Comparison of ENCODE assay signal across 20 mouse cellular contexts in the genomic region with DNA sequence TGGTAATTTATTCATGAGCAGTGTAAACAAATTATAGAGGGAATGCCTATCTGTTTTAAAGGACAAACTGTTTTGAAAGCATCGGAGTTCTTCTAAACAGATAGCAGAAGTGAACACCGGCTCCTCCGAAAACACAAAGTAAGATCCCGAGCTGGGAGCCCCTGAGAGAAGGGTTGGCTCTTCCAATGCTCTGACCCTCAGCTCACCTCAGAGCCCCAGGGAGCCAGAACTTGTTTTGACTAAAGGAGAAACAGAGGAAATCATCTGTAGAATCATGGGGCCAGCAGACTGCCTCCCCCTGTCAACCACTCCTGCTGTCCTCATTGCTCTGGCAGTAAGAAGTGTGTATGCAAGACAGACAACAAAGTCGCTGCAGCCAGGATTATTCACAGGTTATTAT. TPM values are rescaled to one million over a fixed set of nuclear protein-coding genes. Genes with fewer than 3 reads are reported as not detected.
DNase-seq lines count a peak whose midpoint lies in the region; ATAC-seq and TF ChIP-seq lines count a peak whose summit lies in the region.
"Had no signal": no experiment of that assay in that cellular context is flagged by ENCODE, and none has a peak within 500 bp of the region (broad histone marks: within the 10 kb centered on the region; RNA-seq: fewer than 3 reads in every experiment).

No protein-coding gene starts in this region.

- DNase-seq in heart, adult 11 months: peak; percentile 79
- no peak for DNase-seq in heart, postnatal 10 days
- peak; percentile 24 for DNase-seq in kidney, postnatal 0 days (ENCODE audit: low spot score)
- DNase-seq in kidney, adult 18-20 months: no peak
- DNase-seq in retina, embryonic 14.5 days (ENCODE audit: low spot score): peak; percentile 17
- DNase-seq in retina, postnatal 1 day: no peak
- DNase-seq in spleen, postnatal 10 days (ENCODE audit: low spot score in 2 of 2): no peak
- DNase-seq: adrenal gland, postnatal 14 days; cerebellum, adult 11-12 months; cerebellum, adult 9-10 months; cerebellum, postnatal 25 days; gastrocnemius, postnatal 36 days; heart, adult 18-20 months; heart, postnatal 14 days had no signal

- H3K4me3 ChIP-seq in kidney, postnatal 0 days (replicated peaks; ENCODE audit: low read depth, low read length): no peak overlapping the region
- H3K4me3 ChIP-seq: embryonic facial prominence, embryonic 12.5 days; forebrain, embryonic 15.5 days; heart, embryonic 10.5 days; hindbrain, embryonic 13.5 days had no signal

- no peak overlapping the region for H3K4me2 ChIP-seq in kidney, postnatal 0 days (ENCODE audit: low read length)
- H3K4me2 ChIP-seq: embryonic facial prominence, embryonic 12.5 days; forebrain, embryonic 15.5 days; hindbrain, embryonic 13.5 days had no signal

- H3K36me3 ChIP-seq in kidney, postnatal 0 days (ENCODE audit: insufficient read depth, low read length): no peaks in the 10 kb centered on the region
- H3K36me3 ChIP-seq: embryonic facial prominence, embryonic 12.5 days; forebrain, embryonic 15.5 days; heart, embryonic 10.5 days; hindbrain, embryonic 13.5 days had no signal

- TF ChIP-seq CTCF in kidney, postnatal 0 days (IDR thresholded peaks at IDR 0.05; ENCODE audit: low read depth): no peak

- intact Hi-C loops in heart, postnatal 10 days (cut with DNase I): loop anchor here (5.0 to 10.0 kb wide), 2 partner anchors 53 to 241 kb away; no protein-coding TSS in a partner anchor

- peak overlapping the region; percentile 57; the same call in 1 of the 2 replicates for H3K27ac ChIP-seq in kidney, postnatal 0 days
- H3K27ac ChIP-seq: embryonic facial prominence, embryonic 12.5 days; forebrain, embryonic 15.5 days; heart, embryonic 10.5 days; hindbrain, embryonic 13.5 days had no signal

- 42% methylated on average over 5 of the region's 5 CpGs for WGBS in kidney, postnatal 0 days

- ATAC-seq in kidney, postnatal 0 days (replicated peaks; ENCODE audit: low FRiP score, low read depth): no peak
- ATAC-seq: activated CD4-positive, CD25-positive, alpha-beta regulatory T cell, adult 4 months; forebrain, embryonic 15.5 days had no signal

- no peak overlapping the region for H3K9ac ChIP-seq in kidney, postnatal 0 days (ENCODE audit: low read depth, low read length)
- H3K9ac ChIP-seq: embryonic facial prominence, embryonic 12.5 days; forebrain, embryonic 15.5 days; hindbrain, embryonic 13.5 days had no signal

- no peaks in the 10 kb centered on the region for H3K9me3 ChIP-seq in kidney, postnatal 0 days (replicated peaks; ENCODE audit: low read length)
- H3K9me3 ChIP-seq: embryonic facial prominence, embryonic 12.5 days; forebrain, embryonic 15.5 days; heart, embryonic 10.5 days; hindbrain, embryonic 13.5 days had no signal

- H3K27me3 ChIP-seq in kidney, postnatal 0 days (ENCODE audit: insufficient read depth, low read length): no peaks in the 10 kb centered on the region
- H3K27me3 ChIP-seq: embryonic facial prominence, embryonic 12.5 days; forebrain, embryonic 15.5 days; hindbrain, embryonic 13.5 days had no signal

- no peaks in the 10 kb centered on the region for H3K4me1 ChIP-seq in kidney, postnatal 0 days (replicated peaks; ENCODE audit: insufficient read depth, low read length)

RNA-seq across cellular contexts. Expression of a gene that starts 31.0 kb away (rescaled TPM):
- 1 to 10 TPM in 1 of 2 experiments, under 1 TPM in 1; 0.96 to 1.4 TPM for total RNA-seq in heart, postnatal 10 days (2021)
- polyA plus RNA-seq in kidney, postnatal 0 days (2015; fragmentation: Nextera tagmentation; extraction: Ambion mirVana): 2.3 and 2.6 TPM in 2 replicates
- total RNA-seq: MEL had no signal

RNA-seq across cellular contexts. Expression of a gene that starts 31.1 kb away (rescaled TPM):
- total RNA-seq in heart, postnatal 10 days (2021): 1 to 10 TPM; 5.0 to 5.7 TPM
- polyA plus RNA-seq in kidney, postnatal 0 days (2015; fragmentation: Nextera tagmentation; extraction: Ambion mirVana): 5.5 and 5.8 TPM in 2 replicates
- total RNA-seq: MEL had no signal
- polyA plus RNA-seq: activated CD4-positive, CD25-positive, alpha-beta regulatory T cell, adult 4 months had no signal

Comparison
In these comparisons a context has a peak if more than half of its experiments do, and no peak if none do; other contexts are left out.
1. DNase-seq: peak in heart, adult 11 months (single experiment), kidney, postnatal 0 days (single experiment) and retina, embryonic 14.5 days (single experiment); none in heart, postnatal 10 days (0 of 2), kidney, adult 18-20 months (single experiment), retina, postnatal 1 day (single experiment) and spleen, postnatal 10 days (0 of 2).